Mouse (Mus musculus) adrenal gland, postnatal 0 days (tissue): Measurements from ENCODE around the gene Ythdf2. TPM values are rescaled to one million over a fixed set of nuclear protein-coding genes. Genes with fewer than 3 reads are reported as not detected.

Source experiments
- microRNA-seq: library from miRNA; unstranded; fragments of <30 nt; microRNA quantifications from one replicate; pipeline ENCODE4, GENCODE M21; 2016; ENCODE audit warnings: borderline replicate concordance; ENCODE audit not compliant: insufficient number of aligned reads
- polyA plus RNA-seq: library from polyadenylated mRNA; unstranded; fragments of >200 nt; fragmentation: Nextera tagmentation; extraction: Ambion mirVana; gene quantifications from 2 replicates; pipeline ENCODE4 v1.2.1, GENCODE M21; 2015

Gene Ythdf2
- polyA plus RNA-seq: 42.7 and 56.0 TPM in 2 replicates

GRCm38 (mm10) chr4:132211953-132212734 is at the start of gene Ythdf2:
Gene Ythdf2, minus strand, starts transcription at chr4:132212303.

GRCm38 (mm10) chr4:132144080-132144841 is 67.8 kb downstream of the Ythdf2 start, which contains the start of gene Oprd1:
Gene Oprd1, minus strand, starts transcription at chr4:132144486.

Small RNA genes lying within 50 kb of the gene (microRNA-seq; reads per million reads assigned to microRNA genes)
- gene Gm22033: not detected

Other genes starting within 250 kb of the Ythdf2 start
- gene Gm10300, start 137.6 kb downstream of the Ythdf2 start, polyA plus RNA-seq: 0.11 and 0.22 TPM in 2 replicates
- 22.7 and 26.2 TPM in 2 replicates for gene Epb41, start 137.0 kb downstream of the Ythdf2 start, polyA plus RNA-seq
- 0.14 TPM in 1 of 2 replicates, not detected in the other for gene Oprd1, start 67.8 kb downstream of the Ythdf2 start, polyA plus RNA-seq
- gene Gmeb1, start 49.3 kb upstream of the Ythdf2 start, polyA plus RNA-seq: 10.6 and 15.1 TPM in 2 replicates
- gene Taf12, start 62.1 kb upstream of the Ythdf2 start, polyA plus RNA-seq: 22.9 and 32.0 TPM in 2 replicates
- gene Rab42, start 91.1 kb upstream of the Ythdf2 start, polyA plus RNA-seq: 7.1 and 11.7 TPM in 2 replicates
- gene Trnau1ap, start 117.2 kb upstream of the Ythdf2 start, polyA plus RNA-seq: 95.5 and 127 TPM in 2 replicates
- 17.6 and 21.6 TPM in 2 replicates for gene Rcc1, start 141.3 kb upstream of the Ythdf2 start, polyA plus RNA-seq
- 14.0 and 22.7 TPM in 2 replicates for gene Phactr4, start 210.2 kb upstream of the Ythdf2 start, polyA plus RNA-seq